Mouse (Mus musculus) induced T-regulatory cell, adult 2 months (primary cell): ENCODE measurements around the gene Atp7a.
"Not testable (repeated sequence)": the region's sequence is repeated elsewhere in the genome, so short reads cannot be mapped to it uniquely, and the experiment has no call there.

Source experiments
- DNase-seq: peaks from one replicate; pipeline ENCODE4 v3.0.0-alpha.2; 2012; ENCODE audit warnings: low read depth

The Atp7a gene

GRCm38 (mm10) chrX:106026418-106027342 is at the start of gene Atp7a:
Atp7a (plus strand) TSS chrX:106027276.
- DNase-seq: peak; percentile 94

GRCm38 (mm10) chrX:106001605-106002004 is 25.5 kb upstream of the Atp7a start:
- no peak for DNase-seq

GRCm38 (mm10) chrX:106010762-106011161 is 16.3 kb upstream of the Atp7a start:
- DNase-seq: no peak

- peak; percentile 89 for DNase-seq
Observed at GRCm38 (mm10) chrX:106011465-106012159, 15.5 kb upstream of the Atp7a start, which contains the start of gene Magt1. Magt1 (minus strand) TSS chrX:106011906.

GRCm38 (mm10) chrX:106012559-106012958 is 14.5 kb upstream of the Atp7a start:
- no peak for DNase-seq

- DNase-seq: peak; percentile 79
Observed at GRCm38 (mm10) chrX:106013217-106013616, 13.9 kb upstream of the Atp7a start.

- DNase-seq: not testable (repeated sequence)
Observed at GRCm38 (mm10) chrX:106014741-106015377, 12.2 kb upstream of the Atp7a start.

- DNase-seq: peak; percentile 92
Observed at GRCm38 (mm10) chrX:106015571-106016322, 11.3 kb upstream of the Atp7a start, which contains the start of gene Cox7b. Cox7b (plus strand) TSS chrX:106015700.

GRCm38 (mm10) chrX:106017102-106017501 is 10.0 kb upstream of the Atp7a start:
- DNase-seq: no peak

- DNase-seq: no peak
Observed at GRCm38 (mm10) chrX:106017516-106017915, 9.6 kb upstream of the Atp7a start.

GRCm38 (mm10) chrX:106027343-106027674 is 233 bp downstream of the Atp7a start:
- no peak for DNase-seq

GRCm38 (mm10) chrX:106030176-106030575 is 3.1 kb downstream of the Atp7a start:
- DNase-seq: no peak

- DNase-seq: no peak
Observed at GRCm38 (mm10) chrX:106031124-106031523, 4.0 kb downstream of the Atp7a start.

GRCm38 (mm10) chrX:106035727-106036126 is 8.7 kb downstream of the Atp7a start:
- no peak for DNase-seq

- no peak for DNase-seq
Observed at GRCm38 (mm10) chrX:106037185-106037752, 10.2 kb downstream of the Atp7a start.

- DNase-seq: peak; percentile 28
Observed at GRCm38 (mm10) chrX:106043863-106044617, 17.0 kb downstream of the Atp7a start.

- DNase-seq: no peak
Observed at GRCm38 (mm10) chrX:106045455-106045854, 18.4 kb downstream of the Atp7a start.

GRCm38 (mm10) chrX:106045928-106046327 is 18.9 kb downstream of the Atp7a start:
- no peak for DNase-seq

- no peak for DNase-seq
Observed at GRCm38 (mm10) chrX:106048191-106048590, 21.1 kb downstream of the Atp7a start.

GRCm38 (mm10) chrX:106077858-106078257 is 50.8 kb downstream of the Atp7a start:
- DNase-seq: peak; percentile 26
